8 mouse cellular contexts compared by ENCODE assay signal in genomic region chr6:119396309-119396634, GRCm38 (mm10). TPM values are rescaled to one million over a fixed set of nuclear protein-coding genes. Genes with fewer than 3 reads are reported as not detected.
DNase-seq lines count a peak whose midpoint lies in the region; ATAC-seq and TF ChIP-seq lines count a peak whose summit lies in the region.
"Had no signal": no experiment of that assay in that cellular context is flagged by ENCODE, and none has a peak within 500 bp of the region (broad histone marks: within the 10 kb centered on the region; RNA-seq: fewer than 3 reads in every experiment).

No protein-coding gene starts in this region.

- no peak overlapping the region for H3K4me3 ChIP-seq in MEL (ENCODE audit: control insufficient read depth in 1 of 2, insufficient read depth in 1 of 2, low read depth in 2 of 2, low read length in 2 of 2)
- no peak overlapping the region for H3K4me3 ChIP-seq in heart, embryonic 15.5 days
- H3K4me3 ChIP-seq in liver, embryonic 14.5 days (ENCODE audit: insufficient read depth in 1 of 2, low read depth in 2 of 2, low read length in 2 of 2) = no peak overlapping the region
- no peak overlapping the region for H3K4me3 ChIP-seq in midbrain, embryonic 16.5 days (ENCODE audit: low read depth, low read length)
- H3K4me3 ChIP-seq: neural tube, embryonic 13.5 days had no signal

- peak; percentile 51 for DNase-seq in MEL (ENCODE audit: low read depth, low spot score)
- DNase-seq in adrenal gland, postnatal 10 days = peak; percentile 90
- DNase-seq in liver, embryonic 14.5 days (ENCODE audit: low read depth in 3 of 3, low spot score in 3 of 3) = no peak
- DNase-seq in skeletal muscle tissue, adult 2 months (ENCODE audit: low read depth, low spot score) = peak; percentile 81
- DNase-seq in layer of hippocampus, adult 18-20 months (ENCODE audit: low spot score in 2 of 2) = no peak

- no peak overlapping the region for H3K27ac ChIP-seq in MEL (ENCODE audit: control insufficient read depth, low read depth, low read length)
- peak overlapping the region; percentile 55 for H3K27ac ChIP-seq in heart, embryonic 15.5 days
- no peak overlapping the region for H3K27ac ChIP-seq in liver, embryonic 14.5 days
- H3K27ac ChIP-seq in midbrain, embryonic 16.5 days (ENCODE audit: low read length) = no peak overlapping the region
- H3K27ac ChIP-seq: neural tube, embryonic 13.5 days had no signal

- peaks cover 0 to 7% of the 10 kb centered on the region in 2 experiments; a peak in 2 of 4 replicates for H3K36me3 ChIP-seq in MEL (ENCODE audit: control insufficient read depth in 1 of 2, insufficient read depth in 2 of 2, low read length in 2 of 2)
- no peaks in the 10 kb centered on the region; the same call in 1 of the 2 replicates for H3K36me3 ChIP-seq in heart, embryonic 15.5 days
- H3K36me3 ChIP-seq in liver, embryonic 14.5 days (replicated peaks; ENCODE audit: control insufficient read depth, insufficient read depth, low read depth) = no peaks in the 10 kb centered on the region
- H3K36me3 ChIP-seq in midbrain, embryonic 16.5 days (ENCODE audit: control insufficient read depth, insufficient read depth, low read length) = no peaks in the 10 kb centered on the region
- H3K36me3 ChIP-seq: neural tube, embryonic 13.5 days had no signal

- H3K9ac ChIP-seq in MEL (ENCODE audit: control insufficient read depth, low read depth, low read length, poor library complexity, severe bottlenecking) = no peak overlapping the region
- no peak overlapping the region for H3K9ac ChIP-seq in heart, embryonic 15.5 days
- H3K9ac ChIP-seq in liver, embryonic 14.5 days (replicated peaks) = no peak overlapping the region
- no peak overlapping the region for H3K9ac ChIP-seq in midbrain, embryonic 16.5 days (ENCODE audit: low read depth, low read length)
- H3K9ac ChIP-seq: neural tube, embryonic 13.5 days had no signal

- TF ChIP-seq CTCF in MEL (IDR thresholded peaks at IDR 0.05 in 2 of 3, conservative IDR thresholded peaks at IDR 0.05 in 1 of 3; ENCODE audit: control insufficient read depth in 1 of 3, insufficient read depth in 1 of 3, low read depth in 2 of 3, low read length in 3 of 3, poor library complexity in 1 of 3, severe bottlenecking in 1 of 3) = no peak
- no peak for TF ChIP-seq CTCF in liver, embryonic 14.5 days (IDR thresholded peaks at IDR 0.05; ENCODE audit: low read depth)

- peaks cover 4 to 17% of the 10 kb centered on the region in 2 experiments for H3K4me1 ChIP-seq in MEL (ENCODE audit: control insufficient read depth in 1 of 2, insufficient read depth in 2 of 2, low read length in 2 of 2)
- peaks cover 7% of the 10 kb centered on the region for H3K4me1 ChIP-seq in heart, embryonic 15.5 days (replicated peaks)
- peaks cover 0 to 10% of the 10 kb centered on the region in 2 experiments; a peak in 2 of 4 replicates for H3K4me1 ChIP-seq in liver, embryonic 14.5 days (replicated peaks; ENCODE audit: control insufficient read depth in 2 of 2, insufficient read depth in 2 of 2, low read length in 1 of 2)
- no peaks in the 10 kb centered on the region for H3K4me1 ChIP-seq in midbrain, embryonic 16.5 days (ENCODE audit: control insufficient read depth, insufficient read depth, low read length)
- H3K4me1 ChIP-seq: neural tube, embryonic 13.5 days had no signal

- no peaks in the 10 kb centered on the region for H3K27me3 ChIP-seq in MEL (ENCODE audit: control insufficient read depth in 1 of 2, insufficient read depth in 2 of 2, low read length in 2 of 2)
- no peaks in the 10 kb centered on the region for H3K27me3 ChIP-seq in heart, embryonic 15.5 days
- H3K27me3 ChIP-seq in liver, embryonic 14.5 days (ENCODE audit: control insufficient read depth, insufficient read depth, low read length) = no peaks in the 10 kb centered on the region
- H3K27me3 ChIP-seq in midbrain, embryonic 16.5 days (ENCODE audit: control insufficient read depth, insufficient read depth, low read depth, low read length) = no peaks in the 10 kb centered on the region
- H3K27me3 ChIP-seq: neural tube, embryonic 13.5 days had no signal

- 24% methylated on average over 5 of the region's 5 CpGs for WGBS in heart, embryonic 15.5 days
- WGBS in liver, embryonic 14.5 days (ENCODE audit: insufficient replicate concordance) = 16% methylated on average over 5 of the region's 5 CpGs
- 88% methylated on average over 5 of the region's 5 CpGs for WGBS in midbrain, embryonic 16.5 days

- TF ChIP-seq POLR2A in MEL (IDR thresholded peaks at IDR 0.05; ENCODE audit: control insufficient read depth in 1 of 2, insufficient read depth in 1 of 2, low read depth in 1 of 2, low read length in 2 of 2, poor library complexity in 1 of 2) = no peak

- H3K4me2 ChIP-seq in heart, embryonic 15.5 days = no peak overlapping the region
- no peak overlapping the region; the same call in 1 of the 2 replicates for H3K4me2 ChIP-seq in liver, embryonic 14.5 days (ENCODE audit: low read depth)
- no peak overlapping the region for H3K4me2 ChIP-seq in midbrain, embryonic 16.5 days (ENCODE audit: low read length)
- H3K4me2 ChIP-seq: neural tube, embryonic 13.5 days had no signal

- no peaks in the 10 kb centered on the region for H3K9me3 ChIP-seq in MEL (replicated peaks; ENCODE audit: insufficient read depth, low read length)
- H3K9me3 ChIP-seq in heart, embryonic 15.5 days (replicated peaks) = no peaks in the 10 kb centered on the region
- H3K9me3 ChIP-seq in liver, embryonic 14.5 days (ENCODE audit: control insufficient read depth, low read length) = no peaks in the 10 kb centered on the region
- no peaks in the 10 kb centered on the region for H3K9me3 ChIP-seq in midbrain, embryonic 16.5 days (replicated peaks; ENCODE audit: control insufficient read depth, low read length, poor library complexity, severe bottlenecking)
- H3K9me3 ChIP-seq: neural tube, embryonic 13.5 days had no signal

- peak; percentile 86 for ATAC-seq in heart, embryonic 15.5 days (replicated peaks; ENCODE audit: insufficient number of reproducible peaks, insufficient read depth, low FRiP score, low read depth)
- ATAC-seq in liver, embryonic 14.5 days (ENCODE audit: insufficient read depth) = peak; percentile 41; the same call in 1 of the 2 replicates
- ATAC-seq in midbrain, embryonic 16.5 days = no peak

- H3K79me2 ChIP-seq in MEL (ENCODE audit: control insufficient read depth, insufficient read depth, low read length, poor library complexity) = no peaks in the 10 kb centered on the region

- no peak for TF ChIP-seq EP300 in MEL (IDR thresholded peaks at IDR 0.05; ENCODE audit: low read depth in 1 of 2, low read length in 2 of 2)
- no peak for TF ChIP-seq EP300 in liver, embryonic 14.5 days (IDR thresholded peaks at IDR 0.05; ENCODE audit: low read depth)

- TF ChIP-seq RAD21 in MEL (IDR thresholded peaks at IDR 0.05; ENCODE audit: low read depth, low read length) = no peak

TF ChIP-seq in MEL, 35 proteins besides CTCF, POLR2A, EP300 and RAD21:
- no peak for TF ChIP-seq MAZ (IDR thresholded peaks at IDR 0.05; ENCODE audit: low read depth, low read length)
- peak; percentile 69 for TF ChIP-seq ETS1 (IDR thresholded peaks at IDR 0.05; ENCODE audit: low read depth, low read length)

RNA-seq across cellular contexts. Expression of gene Adipor2, which starts 21.2 kb away (rescaled TPM):
- total RNA-seq in MEL (2012; rRNA removed) = 37.9 and 41.3 TPM in 2 replicates
- polyA plus RNA-seq in MEL (2012; ENCODE audit: insufficient read depth in 1 of 2, insufficient read length in 2 of 2, low read depth in 1 of 2, low replicate concordance in 2 of 2, missing spikeins in 1 of 2) = 10 to 100 TPM in 1 of 2 experiments, not detected in 1; 37.6 TPM
- 100 to 1,000 TPM; 204 to 214 TPM for total RNA-seq in adrenal gland, postnatal 10 days (2021)
- 31.2 and 33.9 TPM in 2 replicates for polyA plus RNA-seq in heart, embryonic 15.5 days (2015; fragmentation: Nextera tagmentation; extraction: Ambion mirVana)
- 16.5 and 18.4 TPM in 2 replicates for polyA plus RNA-seq in liver, embryonic 14.5 days (2012; rRNA removed)
- polyA plus RNA-seq in liver, embryonic 14.5 days (2014; fragmentation: Nextera tagmentation; extraction: Ambion mirVana) = 17.7 and 19.2 TPM in 2 replicates
- 32.8 and 39.3 TPM in 2 replicates for polyA plus RNA-seq in midbrain, embryonic 16.5 days (2015; fragmentation: Nextera tagmentation; extraction: Ambion mirVana)
- 10 to 100 TPM; 47.1 to 50.6 TPM for total RNA-seq in layer of hippocampus, adult 18-20 months (2021)

Comparison
In these comparisons a context has a peak if more than half of its experiments do, and no peak if none do; other contexts are left out.
1. DNase-seq: peak in MEL (single experiment), adrenal gland, postnatal 10 days (single experiment) and skeletal muscle tissue, adult 2 months (single experiment); none in liver, embryonic 14.5 days (0 of 3) and layer of hippocampus, adult 18-20 months (0 of 2).